Mouse (Mus musculus) gastrocnemius, postnatal 25 days (tissue): Measurements from ENCODE around the gene Cyp21a1. TPM values are rescaled to one million over a fixed set of nuclear protein-coding genes. Genes with fewer than 3 reads are reported as not detected.
"Not testable (repeated sequence)": the region's sequence is repeated elsewhere in the genome, so short reads cannot be mapped to it uniquely, and the experiment has no call there.

Source experiments
- DNase-seq: peaks from one replicate; pipeline ENCODE4 v3.0.0; 2022
- microRNA-seq, 2 experiments: library from miRNA; unstranded; fragments of <30 nt; microRNA quantifications; one replicate each; pipeline ENCODE4 v1.2.0; 2021; ENCODE audit warnings: borderline replicate concordance in 2 of 2
- total RNA-seq, 2 experiments: library from RNA; stranded (reverse); gene quantifications; 1 replicate in 1 of 2; 2 replicates in 1 of 2; pipeline ENCODE4 v1.2.3; 2021

Cyp21a1 gene
- total RNA-seq, 2 experiments from 2014 or later, result 0.16 TPM; not detected in 1

- DNase-seq, result no peak
These were observed 656 bp upstream of the Cyp21a1 start for GRCm38 (mm10) chr17:34804871-34805562.

GRCm38 (mm10) chr17:34803367-34803766 is 994 bp downstream of the Cyp21a1 start:
- not testable (repeated sequence) for DNase-seq

- DNase-seq, result not testable (repeated sequence)
These were observed 1.6 kb downstream of the Cyp21a1 start for GRCm38 (mm10) chr17:34802756-34803155.

- DNase-seq, result not testable (repeated sequence)
These were observed 3.5 kb downstream of the Cyp21a1 start for GRCm38 (mm10) chr17:34800781-34801305.

- DNase-seq, result no peak
These were observed 4.8 kb downstream of the Cyp21a1 start for GRCm38 (mm10) chr17:34799531-34799925.

GRCm38 (mm10) chr17:34798866-34799530 is 5.4 kb downstream of the Cyp21a1 start:
- DNase-seq, result no peak

- not testable (repeated sequence) for DNase-seq
These were observed 6.3 kb downstream of the Cyp21a1 start for GRCm38 (mm10) chr17:34798071-34798470.

- DNase-seq, result not testable (repeated sequence)
These were observed 7.0 kb downstream of the Cyp21a1 start for GRCm38 (mm10) chr17:34797211-34797995.

- no peak for DNase-seq
These were observed 7.8 kb downstream of the Cyp21a1 start for GRCm38 (mm10) chr17:34796311-34797140.

GRCm38 (mm10) chr17:34795633-34796032 is 8.7 kb downstream of the Cyp21a1 start:
- DNase-seq, result no peak

- no peak for DNase-seq
These were observed 9.3 kb downstream of the Cyp21a1 start for GRCm38 (mm10) chr17:34795016-34795415.

- DNase-seq, result no peak
These were observed 26.6 kb downstream of the Cyp21a1 start for GRCm38 (mm10) chr17:34777680-34778325.

GRCm38 (mm10) chr17:34761471-34761870 is 42.9 kb downstream of the Cyp21a1 start:
- no peak for DNase-seq

Small RNAs within 50 kb of the gene (microRNA-seq; reads per million reads assigned to microRNA genes)
- 0 reads per million in 2 experiments for gene Gm27471
- 0 reads per million in 2 experiments for gene Mir6970
- gene Mir6971, result 0.74 to 1.3 reads per million in 2 experiments

Other genes with a start within 250 kb of the Cyp21a1 start
- gene Notch4, start 240.3 kb downstream of the Cyp21a1 start, total RNA-seq, result 10 to 100 TPM; 11.3 to 12.4 TPM
- gene Gpsm3, start 214.8 kb downstream of the Cyp21a1 start, total RNA-seq, result 1 to 10 TPM; 2.3 to 2.6 TPM
- 10 to 100 TPM; 12.1 to 13.6 TPM for gene Pbx2, start 213.3 kb downstream of the Cyp21a1 start, total RNA-seq
- under 1 TPM in 1 of 2 experiments, not detected in 1; 0.24 TPM for gene Ager, start 206.7 kb downstream of the Cyp21a1 start, total RNA-seq
- gene Rnf5, start 200.9 kb downstream of the Cyp21a1 start, total RNA-seq, result 10 to 100 TPM; 16.4 to 19.2 TPM
- 10 to 100 TPM; 53.6 to 56.9 TPM for gene Agpat1, start 200.3 kb downstream of the Cyp21a1 start, total RNA-seq
- gene Egfl8, start 188.6 kb downstream of the Cyp21a1 start, total RNA-seq, result 1 to 10 TPM; 2.8 to 3.1 TPM
- gene Ppt2, start 176.1 kb downstream of the Cyp21a1 start, total RNA-seq, result 10 to 100 TPM; 37.2 to 43.0 TPM
- gene Prrt1, start 175.0 kb downstream of the Cyp21a1 start, total RNA-seq, result 1 to 10 TPM in 1 of 2 experiments, under 1 TPM in 1; 0.35 to 1.5 TPM
- gene Fkbpl, start 159.8 kb downstream of the Cyp21a1 start, total RNA-seq, result 1 to 10 TPM; 5.9 to 7.0 TPM
- 1 to 10 TPM; 7.1 to 7.2 TPM for gene Atf6b, start 157.4 kb downstream of the Cyp21a1 start, total RNA-seq
- 10 to 100 TPM; 38.3 to 50.5 TPM for gene Tnxb, start 134.0 kb downstream of the Cyp21a1 start, total RNA-seq
- 10 to 100 TPM in 1 of 2 experiments, 1 to 10 TPM in 1; 1.1 to 22.1 TPM for gene C4b, start 60.7 kb downstream of the Cyp21a1 start, total RNA-seq
- gene Stk19, start 32.4 kb upstream of the Cyp21a1 start, total RNA-seq, result 1 to 10 TPM; 7.0 to 7.2 TPM
- gene Dxo, start 32.5 kb upstream of the Cyp21a1 start, total RNA-seq, result 10 to 100 TPM in 1 of 2 experiments, 1 to 10 TPM in 1; 7.6 to 10.5 TPM
- gene Skiv2l, start 45.6 kb upstream of the Cyp21a1 start, total RNA-seq, result 10 to 100 TPM; 18.0 to 18.9 TPM
- gene Nelfe, start 45.8 kb upstream of the Cyp21a1 start, total RNA-seq, result 1 to 10 TPM; 7.7 to 8.9 TPM
- 1 to 10 TPM in 1 of 2 experiments, under 1 TPM in 1; 0.95 to 8.2 TPM for gene Cfb, start 58.0 kb upstream of the Cyp21a1 start, total RNA-seq
- 1 to 10 TPM; 5.0 to 5.2 TPM for gene Zbtb12, start 74.9 kb upstream of the Cyp21a1 start, total RNA-seq
- gene Gm20547, start 77.5 kb upstream of the Cyp21a1 start, total RNA-seq, result not detected
- 1 to 10 TPM; 2.6 to 2.9 TPM for gene C2, start 93.7 kb upstream of the Cyp21a1 start, total RNA-seq
- 10 to 100 TPM; 25.5 to 26.4 TPM for gene Ehmt2, start 93.9 kb upstream of the Cyp21a1 start, total RNA-seq
- gene Slc44a4, start 109.9 kb upstream of the Cyp21a1 start, total RNA-seq, result not detected
- gene Neu1, start 126.7 kb upstream of the Cyp21a1 start, total RNA-seq, result 1 to 10 TPM; 8.5 to 9.3 TPM
- gene Hspa1b, start 154.7 kb upstream of the Cyp21a1 start, total RNA-seq, result 1 to 10 TPM; 4.4 to 6.7 TPM
- gene Gm20481, start 165.4 kb upstream of the Cyp21a1 start, total RNA-seq, result not detected
- 1 to 10 TPM; 5.9 to 8.1 TPM for gene Hspa1a, start 167.6 kb upstream of the Cyp21a1 start, total RNA-seq
- 10 to 100 TPM; 21.5 to 31.8 TPM for gene Hspa1l, start 168.1 kb upstream of the Cyp21a1 start, total RNA-seq
- 10 to 100 TPM; 15.0 to 15.4 TPM for gene Lsm2, start 177.3 kb upstream of the Cyp21a1 start, total RNA-seq
- 10 to 100 TPM; 29.4 to 31.2 TPM for gene Vars, start 196.4 kb upstream of the Cyp21a1 start, total RNA-seq
- gene Vwa7, start 212.0 kb upstream of the Cyp21a1 start, total RNA-seq, result 1 to 10 TPM; 9.0 to 9.6 TPM
- under 1 TPM in 1 of 2 experiments, not detected in 1; 0.31 TPM for gene Sapcd1, start 223.5 kb upstream of the Cyp21a1 start, total RNA-seq
- gene Msh5, start 242.2 kb upstream of the Cyp21a1 start, total RNA-seq, result under 1 TPM; 0.67 to 0.72 TPM
- gene Clic1, start 245.4 kb upstream of the Cyp21a1 start, total RNA-seq, result 10 to 100 TPM; 12.4 to 18.6 TPM